Mouse (Mus musculus) E14TG2a.4 (cell line): ENCODE measurements at regions not wholly inside any gene's neighbourhood (a gene's known extent, or its start where the extent isn't known, plus 50 kb on each side); places are given as distances from the start of the nearest gene placed in this dataset.

Experiments
- CTCF ChIP-seq: conservative IDR thresholded peaks from 2 replicates; pipeline ENCODE4 v1.5.1; 2014; ENCODE audit warnings: low read length
- POU5F1 ChIP-seq: IDR thresholded peaks from 2 replicates; pipeline ENCODE4 v1.6.1; 2014; ENCODE audit warnings: low read length, borderline replicate concordance

- TF ChIP-seq CTCF (no peak), POU5F1 (no peak)
Measured at GRCm38 (mm10) chr10:111865286-111865830, 107.1 kb upstream of the Krr1 start.
